Mouse (Mus musculus): ENCODE results near the gene Mcu. TPM values are rescaled to one million over a fixed set of nuclear protein-coding genes. Genes with fewer than 3 reads are reported as not detected.

The Mcu gene
- polyA plus RNA-seq, 1 experiment from 2014 or later, result 19.5 TPM

GRCm38 (mm10) chr10:59581826-59582543 is 34.5 kb downstream of the Mcu start:
- Histone ChIP-seq H3K27ac (no peak overlapping the region), H3K4me2 (replicated peaks) (no peak overlapping the region), H3K9ac (replicated peaks) (no peak overlapping the region), H3K9me3 (no peaks in the 10 kb centered on the region), H3K27me3 (no peaks in the 10 kb centered on the region), H3K4me1 (replicated peaks) (peaks cover 14% of the 10 kb centered on the region), H3K36me3 (no peaks in the 10 kb centered on the region), H3K4me3 (replicated peaks) (no peak overlapping the region)
- no peak for ATAC-seq
- 34% methylated on average over 1 of the region's 1 CpGs for WGBS

DNA sequence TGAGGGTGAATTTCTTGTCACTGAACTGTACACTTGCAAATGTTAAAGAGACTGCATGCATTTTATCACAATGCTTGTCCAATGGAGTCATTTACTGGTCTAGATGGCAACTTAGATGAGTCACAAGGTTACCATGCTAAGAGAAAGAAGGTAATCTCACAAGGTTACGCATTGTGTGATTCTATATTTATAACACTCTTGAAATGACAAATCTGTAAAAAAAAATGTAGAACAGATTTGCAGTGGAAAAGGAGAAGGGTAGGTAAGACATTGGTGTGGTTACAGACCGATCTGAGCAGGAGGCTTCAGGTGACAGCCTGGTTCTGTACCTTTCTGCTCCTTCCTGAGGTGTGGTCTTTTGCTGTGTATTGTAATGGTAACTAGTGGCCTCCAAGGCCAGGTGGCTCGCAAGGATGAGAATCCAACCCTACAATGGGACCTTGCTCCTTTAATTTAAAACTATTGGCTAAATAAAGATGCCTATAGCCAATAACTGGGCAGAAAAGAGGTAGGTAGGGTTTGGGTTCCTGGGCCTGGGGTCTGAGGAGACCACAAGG is 35.8 kb downstream of the Mcu start:
- H3K27me3 ChIP-seq, result no peaks in the 10 kb centered on the region
- no peak overlapping the region for H3K9ac ChIP-seq (replicated peaks)
- H3K4me1 ChIP-seq (replicated peaks), result peaks cover 14% of the 10 kb centered on the region
- no peak overlapping the region for H3K4me3 ChIP-seq (replicated peaks)
- H3K27ac ChIP-seq, result no peak overlapping the region
- 92% methylated on average over 3 of the region's 3 CpGs for WGBS
- no peaks in the 10 kb centered on the region for H3K9me3 ChIP-seq
- no peak for ATAC-seq
- H3K4me2 ChIP-seq (replicated peaks), result no peak overlapping the region
- no peaks in the 10 kb centered on the region for H3K36me3 ChIP-seq

- Histone ChIP-seq H3K36me3 (no peaks in the 10 kb centered on the region), H3K27ac (no peak overlapping the region), H3K4me2 (replicated peaks) (no peak overlapping the region), H3K9me3 (0 out of 2 replicates have a peak, but pooled peaks cover under 1% of the 10 kb centered on the region), H3K27me3 (no peaks in the 10 kb centered on the region), H3K4me3 (replicated peaks) (no peak overlapping the region), H3K9ac (replicated peaks) (no peak overlapping the region), H3K4me1 (replicated peaks) (peaks cover 14% of the 10 kb centered on the region)
- WGBS, result 94% methylated on average over 3 of the region's 3 CpGs
- no peak for ATAC-seq
Measured at GRCm38 (mm10) chr10:59579645-59580044, 36.8 kb downstream of the Mcu start.

DNA sequence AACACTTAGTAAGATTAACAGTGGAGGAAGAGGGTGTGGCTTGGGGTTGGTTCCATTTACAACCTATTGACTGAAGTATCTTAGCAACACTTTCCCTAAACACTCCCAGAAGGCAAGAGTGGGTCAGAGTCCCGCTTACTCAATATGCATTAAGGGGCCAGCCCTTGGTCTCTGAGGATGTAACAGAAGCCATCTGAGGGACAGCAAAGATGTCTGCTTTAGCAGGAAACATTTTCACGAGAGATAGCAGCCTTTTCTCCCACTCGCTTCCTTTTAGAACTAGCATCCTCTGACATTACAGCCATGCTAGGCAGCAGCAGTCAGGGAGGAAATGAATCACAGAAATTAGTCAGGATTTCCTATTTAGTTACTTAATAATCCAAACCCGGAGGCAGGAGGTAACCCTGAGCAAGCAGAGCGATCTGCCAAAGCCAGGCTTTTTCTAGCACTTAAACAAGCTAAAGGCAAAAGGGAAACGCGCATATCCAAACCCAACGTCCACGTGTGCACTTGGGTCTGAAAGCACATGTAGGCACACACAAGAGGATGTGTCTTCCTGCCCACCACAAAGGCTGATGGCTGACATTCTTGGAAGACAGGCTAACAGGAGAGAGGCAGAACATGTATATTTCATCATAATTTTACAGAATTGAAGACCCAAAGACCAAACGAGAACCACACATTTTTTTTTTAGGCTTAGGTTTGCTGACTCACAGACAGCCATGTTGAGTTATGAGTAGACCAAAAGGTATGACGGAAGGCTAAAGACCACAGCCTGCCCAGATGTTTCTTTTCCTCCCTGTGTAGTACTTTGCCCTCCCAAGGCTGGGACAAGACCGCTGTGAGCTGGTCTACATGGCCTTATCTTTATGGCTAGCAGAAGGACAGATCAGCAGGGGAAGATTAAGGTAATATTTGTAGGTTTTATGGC is 38.4 kb downstream of the Mcu start:
- 70% methylated on average over 12 of the region's 12 CpGs for WGBS
- H3K4me1 ChIP-seq (replicated peaks), result peaks cover 14% of the 10 kb centered on the region
- H3K4me2 ChIP-seq (replicated peaks), result no peak overlapping the region
- no peak overlapping the region for H3K27ac ChIP-seq
- no peaks in the 10 kb centered on the region for H3K36me3 ChIP-seq
- no peaks in the 10 kb centered on the region for H3K27me3 ChIP-seq
- H3K9ac ChIP-seq (replicated peaks), result no peak overlapping the region; the same call in 1 of the 2 replicates
- ATAC-seq, result no peak
- peaks cover 8% of the 10 kb centered on the region; the same call in 1 of the 2 replicates for H3K9me3 ChIP-seq
- H3K4me3 ChIP-seq (replicated peaks), result no peak overlapping the region

GRCm38 (mm10) chr10:59576305-59576704 is 40.2 kb downstream of the Mcu start:
- Histone ChIP-seq H3K27me3 (no peaks in the 10 kb centered on the region), H3K4me2 (replicated peaks) (no peak overlapping the region), H3K9me3 (peaks cover 13% of the 10 kb centered on the region; the same call in 1 of the 2 replicates), H3K4me3 (replicated peaks) (no peak overlapping the region), H3K4me1 (replicated peaks) (peaks cover 9% of the 10 kb centered on the region), H3K36me3 (no peaks in the 10 kb centered on the region), H3K9ac (replicated peaks) (no peak overlapping the region), H3K27ac (no peak overlapping the region)
- 72% methylated on average over 5 of the region's 5 CpGs for WGBS
- no peak for ATAC-seq

DNA sequence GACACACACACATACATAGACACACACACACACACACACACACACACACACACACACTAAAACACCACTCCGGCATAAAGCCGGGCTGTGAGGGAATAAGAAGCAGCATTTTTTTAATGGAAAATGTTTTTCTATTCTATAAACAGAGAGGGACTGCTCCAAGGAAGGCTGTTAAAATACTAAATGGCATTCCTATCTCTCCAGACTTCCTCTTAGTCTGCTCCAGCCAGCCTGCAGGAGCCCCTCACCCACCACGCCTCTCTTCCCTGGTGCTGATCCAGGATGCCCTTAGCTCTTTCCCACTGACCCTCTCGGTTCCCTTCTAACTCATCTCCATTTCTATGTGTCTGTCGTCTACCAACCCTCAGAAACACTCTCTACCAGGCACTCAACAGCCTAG is 44.5 kb downstream of the Mcu start:
- H3K4me2 ChIP-seq (replicated peaks), result no peak overlapping the region
- H3K4me3 ChIP-seq (replicated peaks), result no peak overlapping the region
- no peaks in the 10 kb centered on the region for H3K36me3 ChIP-seq
- no peaks in the 10 kb centered on the region for H3K27me3 ChIP-seq
- no peaks in the 10 kb centered on the region for H3K4me1 ChIP-seq (replicated peaks)
- peaks cover 13% of the 10 kb centered on the region; the same call in 1 of the 2 replicates for H3K9me3 ChIP-seq
- ATAC-seq, result no peak
- no peak overlapping the region for H3K27ac ChIP-seq
- WGBS, result 94% methylated on average over 5 of the region's 5 CpGs
- no peak overlapping the region for H3K9ac ChIP-seq (replicated peaks)

- Histone ChIP-seq H3K36me3 (no peaks in the 10 kb centered on the region), H3K9ac (replicated peaks) (no peak overlapping the region), H3K27ac (no peak overlapping the region), H3K9me3 (peaks cover 13% of the 10 kb centered on the region; the same call in 1 of the 2 replicates), H3K4me2 (replicated peaks) (no peak overlapping the region), H3K4me1 (replicated peaks) (no peaks in the 10 kb centered on the region), H3K27me3 (no peaks in the 10 kb centered on the region), H3K4me3 (replicated peaks) (no peak overlapping the region)
- no peak for ATAC-seq
- WGBS, result 94% methylated on average over 4 of the region's 4 CpGs
Measured at GRCm38 (mm10) chr10:59571273-59571672, 45.2 kb downstream of the Mcu start.

GRCm38 (mm10) chr10:59570780-59571179 is 45.7 kb downstream of the Mcu start:
- 96% methylated on average over 2 of the region's 2 CpGs for WGBS
- Histone ChIP-seq H3K27ac (no peak overlapping the region), H3K4me3 (replicated peaks) (no peak overlapping the region), H3K4me1 (replicated peaks) (no peaks in the 10 kb centered on the region), H3K36me3 (no peaks in the 10 kb centered on the region), H3K27me3 (no peaks in the 10 kb centered on the region), H3K9ac (replicated peaks) (no peak overlapping the region), H3K4me2 (replicated peaks) (no peak overlapping the region), H3K9me3 (peaks cover 13% of the 10 kb centered on the region; the same call in 1 of the 2 replicates)
- ATAC-seq, result no peak

- Histone ChIP-seq H3K4me3 (replicated peaks) (no peak overlapping the region), H3K36me3 (no peaks in the 10 kb centered on the region), H3K27me3 (no peaks in the 10 kb centered on the region), H3K9me3 (peaks cover 13% of the 10 kb centered on the region; the same call in 1 of the 2 replicates), H3K9ac (replicated peaks) (no peak overlapping the region), H3K4me1 (replicated peaks) (no peaks in the 10 kb centered on the region), H3K27ac (no peak overlapping the region), H3K4me2 (replicated peaks) (no peak overlapping the region)
- 91% methylated on average over 6 of the region's 6 CpGs for WGBS
- no peak for ATAC-seq
Measured at GRCm38 (mm10) chr10:59570360-59570759, 46.1 kb downstream of the Mcu start.

DNA sequence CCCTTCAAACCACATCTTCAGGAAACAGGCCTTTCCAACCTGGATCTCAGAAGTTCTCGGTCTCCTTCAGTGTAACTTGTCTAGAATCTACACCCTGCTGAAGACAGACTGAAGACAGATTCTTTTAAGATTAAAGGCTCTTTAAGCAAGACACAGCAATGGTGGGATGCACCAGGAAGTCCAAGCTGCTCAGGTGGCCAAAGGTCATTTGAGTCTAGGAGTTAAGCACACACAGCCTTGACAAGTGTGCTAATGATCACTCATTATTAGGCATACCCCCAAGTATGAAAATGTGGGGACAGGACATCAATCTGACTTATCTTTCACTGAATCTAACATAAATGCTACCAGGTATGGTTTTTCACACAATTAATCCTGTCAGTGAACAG is 47.0 kb downstream of the Mcu start:
- Histone ChIP-seq H3K36me3 (no peaks in the 10 kb centered on the region), H3K9me3 (peaks cover 11% of the 10 kb centered on the region; the same call in 1 of the 2 replicates), H3K4me2 (replicated peaks) (no peak overlapping the region), H3K9ac (replicated peaks) (no peak overlapping the region), H3K4me1 (replicated peaks) (no peaks in the 10 kb centered on the region), H3K27me3 (no peaks in the 10 kb centered on the region), H3K27ac (no peak overlapping the region), H3K4me3 (replicated peaks) (no peak overlapping the region)
- WGBS, result 85% methylated on average over 1 of the region's 1 CpGs
- no peak for ATAC-seq

DNA sequence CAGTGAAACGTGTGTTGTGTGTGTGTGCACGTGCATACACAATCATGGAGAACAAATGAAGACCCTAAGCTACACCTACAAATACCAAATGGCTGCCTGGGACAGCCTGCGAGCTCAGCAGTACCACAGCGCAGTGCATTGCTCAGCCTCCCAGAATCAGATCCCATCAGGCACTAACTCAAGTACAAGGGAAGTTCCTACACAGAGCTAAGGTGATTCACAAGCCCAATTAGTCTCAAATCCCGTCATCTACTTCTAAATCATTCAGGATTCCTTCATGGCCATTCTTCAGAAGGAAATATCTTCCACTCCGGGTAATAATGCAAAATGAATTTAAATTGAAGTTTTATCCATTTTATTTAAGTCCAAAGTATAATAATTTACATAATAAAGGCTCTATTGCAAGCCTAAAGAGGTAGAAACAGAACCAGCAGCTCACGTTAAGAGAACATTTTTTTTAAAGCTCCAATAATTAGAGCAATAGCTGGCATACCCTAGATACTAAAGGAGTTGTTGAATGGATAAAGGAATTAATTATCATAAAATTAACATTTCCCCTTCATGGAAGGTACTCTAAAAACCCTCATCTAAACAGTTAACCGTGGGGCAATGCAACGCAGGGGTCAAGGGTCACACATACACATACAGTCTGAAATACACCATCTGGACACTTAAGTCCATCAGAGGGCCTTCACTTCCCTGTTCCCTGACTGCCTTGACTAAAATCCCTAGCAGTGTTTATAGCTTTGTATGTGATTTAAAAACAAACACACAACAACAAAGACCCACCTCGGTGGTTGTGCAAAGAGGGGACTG is 47.6 kb downstream of the Mcu start:
- 61% methylated on average over 10 of the region's 10 CpGs for WGBS
- H3K9ac ChIP-seq (replicated peaks), result no peak overlapping the region
- H3K36me3 ChIP-seq, result no peaks in the 10 kb centered on the region
- no peaks in the 10 kb centered on the region for H3K27me3 ChIP-seq
- peak; percentile 27; the same call in 1 of the 2 replicates for ATAC-seq
- no peak overlapping the region for H3K27ac ChIP-seq
- no peaks in the 10 kb centered on the region for H3K4me1 ChIP-seq (replicated peaks)
- H3K4me3 ChIP-seq (replicated peaks), result no peak overlapping the region
- peaks cover 8% of the 10 kb centered on the region; the same call in 1 of the 2 replicates for H3K9me3 ChIP-seq
- H3K4me2 ChIP-seq (replicated peaks), result no peak overlapping the region
